Mouse (Mus musculus): Measurements from ENCODE around the gene Cdh23. TPM values are rescaled to one million over a fixed set of nuclear protein-coding genes. Genes with fewer than 3 reads are reported as not detected.

The Cdh23 gene
- polyA plus RNA-seq, 1 experiment from 2014 or later = 0.25 TPM

DNA sequence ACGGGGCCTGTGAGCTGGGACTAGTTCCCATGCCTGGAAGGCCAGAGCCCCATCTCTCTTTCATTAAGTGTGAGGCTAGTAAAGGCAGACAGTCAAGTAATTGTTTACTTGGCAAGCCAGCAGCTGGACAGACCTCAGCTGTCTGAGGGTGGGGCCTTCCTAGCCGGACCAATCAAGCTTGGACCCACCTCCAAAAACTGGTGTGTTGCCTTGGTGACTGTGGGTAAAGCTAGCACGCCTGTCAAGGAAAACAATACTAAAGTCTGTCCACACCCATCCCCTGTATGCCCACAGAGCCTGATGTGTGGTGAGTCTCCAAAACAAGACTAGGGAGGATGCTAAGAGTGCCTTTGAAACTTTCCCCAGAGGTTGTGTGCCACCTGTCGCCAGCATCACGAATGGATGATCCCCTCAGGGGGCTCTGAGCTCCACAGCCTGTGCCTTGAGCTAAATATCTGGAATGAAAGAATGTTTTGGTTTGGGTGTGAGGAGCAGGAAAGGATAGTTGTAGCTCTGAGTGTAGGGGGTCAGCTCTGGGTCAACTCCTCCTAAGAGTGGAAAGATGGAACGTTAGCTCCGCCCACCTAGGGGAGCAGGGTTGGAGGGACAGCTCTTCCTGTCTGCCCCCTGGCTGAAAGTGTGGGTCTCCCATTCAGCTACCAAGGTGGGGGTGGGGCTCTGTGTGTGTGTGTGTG is 344.4 kb downstream of the Cdh23 start:
- Histone ChIP-seq H3K4me1 (replicated peaks; ENCODE audit: insufficient read depth, low read length) (peaks cover 10% of the 10 kb centered on the region), H3K9ac (ENCODE audit: low read depth, low read length) (no peak overlapping the region), H3K36me3 (ENCODE audit: insufficient read depth, low read length) (no peaks in the 10 kb centered on the region), H3K4me2 (ENCODE audit: low read length) (peak overlapping the region; percentile 18), H3K4me3 (replicated peaks; ENCODE audit: low read depth, low read length) (no peak overlapping the region), H3K9me3 (replicated peaks; ENCODE audit: low read length) (no peaks in the 10 kb centered on the region), H3K27me3 (ENCODE audit: insufficient read depth, low read length) (0 out of 2 replicates have a peak, but pooled peaks cover 2% of the 10 kb centered on the region), H3K27ac (peak overlapping the region; percentile 82)
- ATAC-seq (replicated peaks; ENCODE audit: low FRiP score, low read depth) (peak; percentile 51), DNase-seq (ENCODE audit: low spot score) (peak; percentile 85)
- no peak for TF ChIP-seq CTCF (IDR thresholded peaks at IDR 0.05; ENCODE audit: low read depth)
- WGBS = 26% methylated on average over 7 of the region's 7 CpGs

DNA sequence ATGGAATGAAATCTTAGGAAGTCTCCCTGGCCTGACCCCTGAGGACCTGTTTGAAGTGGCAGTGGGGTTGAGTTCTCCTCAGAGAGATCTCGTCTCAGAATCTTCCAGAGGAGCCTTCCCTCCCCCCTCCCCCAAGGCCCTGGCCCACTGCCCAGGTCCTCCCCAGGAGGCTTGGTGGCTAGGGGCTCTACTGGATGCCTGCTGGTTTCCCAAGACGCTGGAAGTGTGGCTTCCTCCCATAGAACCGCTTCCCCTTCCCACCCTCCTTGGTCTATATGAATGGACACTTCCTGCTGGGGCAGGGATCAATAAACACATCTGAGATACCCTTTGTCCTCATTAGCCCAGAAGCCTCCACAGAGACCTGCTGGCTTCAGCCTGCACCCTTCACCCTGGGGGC is 345.0 kb downstream of the Cdh23 start:
- H3K27me3 ChIP-seq (ENCODE audit: insufficient read depth, low read length) = 0 out of 2 replicates have a peak, but pooled peaks cover 2% of the 10 kb centered on the region
- 17% methylated on average over 3 of the region's 3 CpGs for WGBS
- no peaks in the 10 kb centered on the region for H3K9me3 ChIP-seq (replicated peaks; ENCODE audit: low read length)
- no peak for DNase-seq (ENCODE audit: low spot score)
- peak overlapping the region; percentile 31 for H3K4me2 ChIP-seq (ENCODE audit: low read length)
- H3K27ac ChIP-seq = peak overlapping the region; percentile 82
- no peak overlapping the region for H3K4me3 ChIP-seq (replicated peaks; ENCODE audit: low read depth, low read length)
- no peak overlapping the region for H3K9ac ChIP-seq (ENCODE audit: low read depth, low read length)
- H3K4me1 ChIP-seq (replicated peaks; ENCODE audit: insufficient read depth, low read length) = peaks cover 16% of the 10 kb centered on the region
- H3K36me3 ChIP-seq (ENCODE audit: insufficient read depth, low read length) = no peaks in the 10 kb centered on the region
- ATAC-seq (replicated peaks; ENCODE audit: low FRiP score, low read depth) = no peak; the same call in 1 of the 2 replicates
- no peak for TF ChIP-seq CTCF (IDR thresholded peaks at IDR 0.05; ENCODE audit: low read depth)

DNA sequence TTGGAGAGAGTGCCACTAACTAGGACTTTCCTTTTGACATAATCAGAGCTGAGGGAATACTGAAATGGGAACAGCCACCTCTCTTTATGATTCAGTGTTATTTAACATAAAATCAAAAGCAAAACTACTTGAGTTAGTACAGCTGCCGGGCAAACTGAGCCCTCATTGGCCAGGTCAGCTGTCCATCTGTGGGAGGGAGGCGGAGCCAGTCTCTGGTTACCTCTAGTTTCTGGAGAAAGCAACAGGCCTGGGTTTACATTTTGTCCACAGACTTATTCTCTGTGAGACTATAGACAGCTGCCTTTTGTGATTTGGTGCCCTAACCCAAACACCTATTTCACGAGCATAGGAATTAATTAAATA is 345.5 kb downstream of the Cdh23 start:
- TF ChIP-seq CTCF (IDR thresholded peaks at IDR 0.05; ENCODE audit: low read depth) = no peak
- peak overlapping the region; percentile 31 for H3K4me2 ChIP-seq (ENCODE audit: low read length)
- ATAC-seq (replicated peaks; ENCODE audit: low FRiP score, low read depth) (0 out of 2 replicates have a peak, but pooled peaks have one; percentile 23), DNase-seq (ENCODE audit: low spot score) (peak; percentile 93)
- H3K4me1 ChIP-seq (replicated peaks; ENCODE audit: insufficient read depth, low read length) = peaks cover 17% of the 10 kb centered on the region
- 0 out of 2 replicates have a peak overlapping the region, but pooled peaks have one; percentile 11 for H3K4me3 ChIP-seq (replicated peaks; ENCODE audit: low read depth, low read length)
- H3K9ac ChIP-seq (ENCODE audit: low read depth, low read length) = no peak overlapping the region
- peak overlapping the region; percentile 82 for H3K27ac ChIP-seq
- no peaks in the 10 kb centered on the region for H3K36me3 ChIP-seq (ENCODE audit: insufficient read depth, low read length)
- no peaks in the 10 kb centered on the region for H3K9me3 ChIP-seq (replicated peaks; ENCODE audit: low read length)
- WGBS = 22% methylated on average over 3 of the region's 3 CpGs
- 0 out of 2 replicates have a peak, but pooled peaks cover 2% of the 10 kb centered on the region for H3K27me3 ChIP-seq (ENCODE audit: insufficient read depth, low read length)

DNA sequence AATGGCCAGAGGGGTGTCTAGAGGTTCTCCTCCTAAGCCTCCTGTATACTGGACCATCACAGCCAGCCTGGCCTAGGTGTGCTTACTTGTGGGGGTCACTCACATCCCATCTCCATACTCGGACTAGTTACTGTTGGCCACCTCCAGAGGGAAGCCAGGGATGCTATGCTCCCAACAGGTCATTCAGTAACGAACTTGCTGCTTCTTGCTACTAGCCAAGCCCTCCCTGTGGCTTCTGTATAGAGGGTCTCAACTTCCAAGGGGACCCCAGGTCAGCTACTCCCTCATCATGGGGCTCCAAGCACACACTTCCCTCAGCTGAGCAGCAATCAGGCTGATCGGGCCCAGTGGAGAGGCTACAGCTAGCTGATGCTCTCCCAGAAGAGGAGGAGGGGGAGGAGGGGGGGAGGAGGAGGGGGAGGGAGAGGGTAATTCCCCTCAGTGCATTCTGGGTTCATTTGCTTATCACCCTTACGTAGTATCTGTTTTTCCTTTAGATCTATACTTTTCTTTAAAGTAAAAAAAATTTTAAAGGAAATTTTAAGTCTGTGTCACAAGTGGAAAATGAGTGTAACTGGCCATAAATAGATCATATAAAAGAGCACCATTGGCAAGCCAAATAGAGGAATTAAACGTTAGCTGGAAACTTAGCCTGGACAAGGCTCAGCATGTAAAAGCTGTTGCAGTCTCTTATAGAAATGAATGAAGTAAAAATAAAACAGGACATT is 346.0 kb downstream of the Cdh23 start:
- Histone ChIP-seq H3K4me3 (replicated peaks; ENCODE audit: low read depth, low read length) (0 out of 2 replicates have a peak overlapping the region, but pooled peaks have one; percentile 11), H3K9ac (ENCODE audit: low read depth, low read length) (no peak overlapping the region), H3K27ac (peak overlapping the region; percentile 37; the same call in 1 of the 2 replicates), H3K36me3 (ENCODE audit: insufficient read depth, low read length) (no peaks in the 10 kb centered on the region), H3K4me2 (ENCODE audit: low read length) (peak overlapping the region; percentile 31), H3K9me3 (replicated peaks; ENCODE audit: low read length) (no peaks in the 10 kb centered on the region), H3K27me3 (ENCODE audit: insufficient read depth, low read length) (0 out of 2 replicates have a peak, but pooled peaks cover 2% of the 10 kb centered on the region), H3K4me1 (replicated peaks; ENCODE audit: insufficient read depth, low read length) (peaks cover 17% of the 10 kb centered on the region)
- DNase-seq (ENCODE audit: low spot score) = no peak
- no peak for ATAC-seq (replicated peaks; ENCODE audit: low FRiP score, low read depth)
- no peak for TF ChIP-seq CTCF (IDR thresholded peaks at IDR 0.05; ENCODE audit: low read depth)
- 38% methylated on average over 5 of the region's 5 CpGs for WGBS

DNA sequence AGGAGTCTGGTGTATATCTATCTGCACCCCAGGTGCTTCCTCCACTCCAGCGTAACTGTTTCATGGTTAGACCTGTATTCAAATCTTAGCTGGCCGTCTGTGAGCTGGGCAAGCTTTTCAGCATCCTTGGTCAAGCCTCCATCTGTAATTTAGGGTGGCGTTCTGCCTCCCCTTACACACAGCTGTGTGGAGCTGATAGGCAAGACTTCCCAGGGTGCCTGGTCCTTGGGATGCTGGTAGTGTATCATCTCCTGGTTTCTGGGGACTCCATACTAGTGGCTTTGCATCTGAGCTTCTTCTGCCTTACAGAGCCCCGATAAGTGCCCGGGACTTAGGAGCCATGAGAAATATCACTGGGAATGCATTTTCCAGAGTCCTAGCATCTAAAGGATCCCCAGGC is 346.6 kb downstream of the Cdh23 start:
- 0 out of 2 replicates have a peak, but pooled peaks cover 2% of the 10 kb centered on the region for H3K27me3 ChIP-seq (ENCODE audit: insufficient read depth, low read length)
- H3K27ac ChIP-seq = no peak overlapping the region
- H3K36me3 ChIP-seq (ENCODE audit: insufficient read depth, low read length) = no peaks in the 10 kb centered on the region
- ATAC-seq (replicated peaks; ENCODE audit: low FRiP score, low read depth) (no peak), DNase-seq (ENCODE audit: low spot score) (no peak)
- no peak overlapping the region for H3K9ac ChIP-seq (ENCODE audit: low read depth, low read length)
- H3K4me1 ChIP-seq (replicated peaks; ENCODE audit: insufficient read depth, low read length) = peaks cover 17% of the 10 kb centered on the region
- no peak overlapping the region for H3K4me3 ChIP-seq (replicated peaks; ENCODE audit: low read depth, low read length)
- no peaks in the 10 kb centered on the region for H3K9me3 ChIP-seq (replicated peaks; ENCODE audit: low read length)
- no peak for TF ChIP-seq CTCF (IDR thresholded peaks at IDR 0.05; ENCODE audit: low read depth)
- no peak overlapping the region for H3K4me2 ChIP-seq (ENCODE audit: low read length)
- WGBS = 90% methylated on average over 5 of the region's 5 CpGs

DNA sequence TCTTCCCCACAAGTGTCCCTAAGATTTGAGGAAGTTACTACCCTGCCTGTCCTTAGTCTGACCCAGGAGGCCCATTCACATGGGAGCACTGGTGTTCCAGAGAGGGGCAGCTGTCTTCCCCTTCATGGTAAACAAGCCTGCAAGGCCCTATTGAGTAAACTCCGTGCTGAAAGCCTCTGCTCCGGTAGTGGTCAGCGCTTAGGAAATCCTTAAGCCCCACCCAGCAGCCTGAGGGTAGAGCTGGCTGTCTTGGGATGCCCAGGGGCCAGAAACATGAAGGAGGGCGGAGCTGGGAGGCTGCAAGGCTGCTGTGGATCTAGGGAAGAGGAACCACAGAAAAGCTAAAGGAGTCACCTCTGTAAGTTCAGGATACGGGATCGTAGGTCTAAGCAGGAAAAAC is 347.2 kb downstream of the Cdh23 start:
- Histone ChIP-seq H3K27me3 (ENCODE audit: insufficient read depth, low read length) (0 out of 2 replicates have a peak, but pooled peaks cover 2% of the 10 kb centered on the region), H3K36me3 (ENCODE audit: insufficient read depth, low read length) (no peaks in the 10 kb centered on the region), H3K4me3 (replicated peaks; ENCODE audit: low read depth, low read length) (no peak overlapping the region), H3K9ac (ENCODE audit: low read depth, low read length) (no peak overlapping the region), H3K4me1 (replicated peaks; ENCODE audit: insufficient read depth, low read length) (peaks cover 17% of the 10 kb centered on the region), H3K9me3 (replicated peaks; ENCODE audit: low read length) (no peaks in the 10 kb centered on the region), H3K27ac (no peak overlapping the region), H3K4me2 (ENCODE audit: low read length) (0 out of 2 replicates have a peak overlapping the region, but pooled peaks have one; percentile 2)
- ATAC-seq (replicated peaks; ENCODE audit: low FRiP score, low read depth) (no peak), DNase-seq (ENCODE audit: low spot score) (no peak)
- WGBS = 45% methylated on average over 6 of the region's 6 CpGs
- no peak for TF ChIP-seq CTCF (IDR thresholded peaks at IDR 0.05; ENCODE audit: low read depth)

Measured in kidney, postnatal 0 days (tissue).